Mouse (Mus musculus) neural tube, embryonic 13.5 days (tissue): ENCODE measurements around the gene Abcg4. TPM values are rescaled to one million over a fixed set of nuclear protein-coding genes. Genes with fewer than 3 reads are reported as not detected.
"Not testable (repeated sequence)": the region's sequence is repeated elsewhere in the genome, so short reads cannot be mapped to it uniquely, and the experiment has no call there.

Source experiments
- ATAC-seq: fragments of 200-750 bp; cut with Nextera tagmentation; 2 replicates; pipeline ENCODE4 v1.8.0; 2017; ENCODE audit warnings: low read depth, mild to moderate bottlenecking, moderate TSS enrichment, moderate library complexity
- H3K27ac ChIP-seq: fragments of 300-500 bp; sonication (generic); replicated peaks from 2 replicates; pipeline ENCODE4 v1.5.1; 2015; ENCODE audit warnings: moderate library complexity, mild to moderate bottlenecking, inconsistent platforms
- H3K27me3 ChIP-seq: fragments of 300-500 bp; sonication (generic); 2 replicates; pipeline ENCODE4 v1.6.1; 2015; ENCODE audit warnings: mild to moderate bottlenecking, inconsistent platforms
- H3K36me3 ChIP-seq: fragments of 300-500 bp; sonication (generic); 2 replicates; pipeline ENCODE4 v1.6.1; 2015; ENCODE audit warnings: mild to moderate bottlenecking, inconsistent platforms
- H3K4me1 ChIP-seq: fragments of 300-500 bp; sonication (generic); replicated peaks from 2 replicates; pipeline ENCODE4 v1.6.1; 2015; ENCODE audit warnings: inconsistent platforms
- H3K4me2 ChIP-seq: fragments of 300-500 bp; sonication (generic); 2 replicates; pipeline ENCODE4 v1.6.1; 2015; ENCODE audit warnings: inconsistent platforms, mild to moderate bottlenecking, moderate library complexity
- H3K4me3 ChIP-seq: fragments of 300-500 bp; sonication (generic); 2 replicates; pipeline ENCODE4 v1.5.1; 2015; ENCODE audit warnings: mild to moderate bottlenecking, inconsistent platforms
- H3K9ac ChIP-seq: fragments of 300-500 bp; sonication (generic); 2 replicates; pipeline ENCODE4 v1.6.1; 2015; ENCODE audit warnings: moderate library complexity, mild to moderate bottlenecking, inconsistent platforms
- H3K9me3 ChIP-seq: fragments of 300-500 bp; sonication (generic); 2 replicates; pipeline ENCODE4 v1.6.1; 2016; ENCODE audit warnings: inconsistent platforms
- WGBS: fragments of 180-500 bp; shearing (Covaris S2); methylation state at CpG from one replicate; pipeline ENCODE4 v1.1.7; 2015; 5-methylcytosine and 5-hydroxymethylcytosine counted together
- polyA plus RNA-seq: library from polyadenylated mRNA; unstranded; fragments of >200 nt; fragmentation: Nextera tagmentation; extraction: Ambion mirVana; gene quantifications from 2 replicates; pipeline ENCODE4 v1.2.1, GENCODE M21; 2015

Abcg4 gene
- 21.1 and 22.5 TPM in 2 replicates for polyA plus RNA-seq

GRCm38 (mm10) chr9:44288076-44288958 is at the start of gene Abcg4:
Gene Abcg4, minus strand, starts transcription at chr9:44288615.
- WGBS = under 1% methylated on average over 38 of the region's 38 CpGs

DNA sequence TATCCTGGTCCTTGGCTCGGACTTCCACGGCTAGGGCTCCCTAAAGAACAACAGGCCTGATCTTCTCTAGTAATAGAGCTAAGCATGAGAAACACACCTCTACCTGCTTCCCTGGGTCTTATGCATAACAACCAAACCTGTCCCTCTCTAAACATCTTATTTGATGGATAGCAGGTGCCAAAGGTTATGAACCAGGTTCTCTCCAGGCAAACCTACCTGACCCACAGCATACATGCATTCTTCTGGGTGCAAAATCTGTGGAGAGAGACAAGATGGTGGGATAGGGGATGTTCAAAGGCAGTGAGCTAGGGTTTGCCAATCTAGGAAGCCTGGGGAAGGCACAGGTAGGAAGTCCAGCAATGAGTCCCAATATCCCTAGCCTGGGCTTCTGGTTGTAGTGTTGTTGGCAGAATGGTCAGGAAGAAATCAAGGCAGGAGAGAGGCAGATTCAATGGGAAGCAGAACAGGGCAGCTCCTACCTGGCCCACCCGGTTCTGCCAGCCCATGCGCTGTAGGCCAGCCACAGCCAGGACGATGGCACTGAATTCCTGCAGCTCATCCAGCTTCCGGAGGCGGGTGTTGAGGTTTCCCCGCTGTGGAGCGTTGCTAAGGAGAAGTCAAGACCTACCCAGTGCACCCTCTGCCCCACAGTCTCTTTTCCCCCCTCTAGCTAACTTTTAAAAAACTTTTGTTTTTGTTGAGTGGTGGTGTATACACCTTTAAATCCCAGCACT is 49.2 kb upstream of the Abcg4 start:
- Histone ChIP-seq H3K27me3 (no peaks in the 10 kb centered on the region), H3K9me3 (no peaks in the 10 kb centered on the region), H3K4me3 (peak overlapping the region; percentile 93), H3K4me2 (peak overlapping the region; percentile 72), H3K27ac (no peak overlapping the region), H3K9ac (peak overlapping the region; percentile 1; the same call in 1 of the 2 replicates), H3K4me1 (peaks cover 29% of the 10 kb centered on the region), H3K36me3 (peaks cover 45% of the 10 kb centered on the region)
- WGBS = 61% methylated on average over 9 of the region's 9 CpGs
- no peak for ATAC-seq

More at GRCm38 (mm10) chr9:44288076-44288958, at the start of gene Abcg4:
- H3K4me3 ChIP-seq = peak within 1 kb of the TSS; percentile 90
- H3K27me3 ChIP-seq = 0 out of 2 replicates have a peak, but pooled peaks cover 4% of the 10 kb centered on the region
- peaks cover 29% of the 10 kb centered on the region for H3K36me3 ChIP-seq
- H3K27ac ChIP-seq = peak within 1 kb of the TSS; percentile 84
- peak within 1 kb of the TSS; percentile 93 for H3K9ac ChIP-seq
- peak within 1 kb of the TSS; percentile 94 for H3K4me2 ChIP-seq
- ATAC-seq = peak; percentile 82
- no peaks in the 10 kb centered on the region for H3K9me3 ChIP-seq
- peaks cover 32% of the 10 kb centered on the region for H3K4me1 ChIP-seq

DNA sequence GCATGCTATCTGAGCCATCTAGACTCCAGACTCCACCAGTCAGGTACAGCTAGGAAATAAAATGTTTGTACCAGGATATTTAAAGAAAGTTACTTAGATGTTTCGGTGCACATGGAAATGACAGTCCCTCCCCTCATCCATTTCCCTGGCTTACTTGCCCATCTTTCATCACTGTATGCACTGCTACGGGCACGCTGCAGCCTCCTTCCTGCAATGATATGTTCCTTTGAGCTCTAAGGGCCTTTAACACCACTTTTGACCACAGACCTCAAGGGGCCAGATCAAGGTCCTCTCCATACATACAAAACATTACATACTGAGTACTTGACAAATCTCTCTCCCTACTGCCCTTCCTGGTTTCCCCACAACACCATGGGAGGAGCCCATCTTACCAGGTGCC is 48.5 kb upstream of the Abcg4 start:
- no peak for ATAC-seq
- WGBS = 73% methylated on average over 3 of the region's 3 CpGs
- Histone ChIP-seq H3K27ac (no peak overlapping the region), H3K27me3 (no peaks in the 10 kb centered on the region), H3K4me3 (peak overlapping the region; percentile 93), H3K36me3 (peaks cover 50% of the 10 kb centered on the region), H3K4me2 (peak overlapping the region; percentile 72), H3K9me3 (no peaks in the 10 kb centered on the region), H3K4me1 (peaks cover 27% of the 10 kb centered on the region), H3K9ac (peak overlapping the region; percentile 55)

DNA sequence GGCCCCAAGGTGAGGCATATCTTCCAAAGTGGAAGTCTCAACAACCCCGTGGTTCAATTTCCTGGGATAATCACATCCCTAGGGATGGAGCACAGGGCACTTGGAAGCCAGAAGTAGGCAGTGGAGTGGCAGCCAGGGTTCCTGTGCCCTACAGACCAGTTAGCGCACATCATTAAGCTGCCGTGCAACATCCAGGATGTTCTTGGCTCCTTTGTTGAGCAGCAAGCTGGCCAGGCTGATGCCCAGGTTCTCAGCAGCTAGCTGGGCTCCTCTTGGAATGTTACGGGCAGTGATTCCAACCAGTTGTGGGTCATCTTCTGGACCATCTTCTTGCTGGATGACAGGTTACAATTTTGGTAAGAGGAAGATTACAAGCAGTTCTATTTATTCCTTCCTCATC is 48.1 kb upstream of the Abcg4 start:
- 33% methylated on average over 4 of the region's 4 CpGs for WGBS
- not testable (repeated sequence) for H3K27ac ChIP-seq, ATAC-seq, H3K9me3 ChIP-seq, H3K27me3 ChIP-seq
- peak overlapping the region; percentile 72 for H3K4me2 ChIP-seq
- H3K36me3 ChIP-seq = peaks cover 54% of the 10 kb centered on the region
- peak overlapping the region; percentile 93 for H3K4me3 ChIP-seq
- peaks cover 27% of the 10 kb centered on the region for H3K4me1 ChIP-seq
- H3K9ac ChIP-seq = peak overlapping the region; percentile 55

DNA sequence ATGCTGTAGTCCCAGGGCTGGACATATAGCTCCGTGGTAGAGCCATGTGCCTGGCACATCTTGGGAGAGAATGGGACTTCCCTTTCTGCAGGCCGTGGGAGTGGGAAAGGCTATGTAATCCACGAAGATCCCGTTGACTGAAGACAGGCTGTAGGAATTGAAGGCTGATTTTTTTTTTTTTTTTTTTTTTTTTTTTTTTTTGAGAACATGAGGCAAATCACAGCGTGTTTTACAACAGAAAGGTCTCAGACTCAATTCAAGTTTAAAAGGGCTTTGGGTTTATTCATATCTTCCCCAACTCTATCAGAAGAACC is 47.6 kb upstream of the Abcg4 start:
- Histone ChIP-seq H3K9ac (peak overlapping the region; percentile 91), H3K36me3 (peaks cover 53% of the 10 kb centered on the region), H3K4me2 (peak overlapping the region; percentile 72), H3K4me1 (peaks cover 27% of the 10 kb centered on the region), H3K9me3 (no peaks in the 10 kb centered on the region), H3K27ac (peak overlapping the region; percentile 95), H3K27me3 (no peaks in the 10 kb centered on the region), H3K4me3 (peak overlapping the region; percentile 93)
- ATAC-seq = no peak
- WGBS = 2% methylated on average over 5 of the region's 5 CpGs

DNA sequence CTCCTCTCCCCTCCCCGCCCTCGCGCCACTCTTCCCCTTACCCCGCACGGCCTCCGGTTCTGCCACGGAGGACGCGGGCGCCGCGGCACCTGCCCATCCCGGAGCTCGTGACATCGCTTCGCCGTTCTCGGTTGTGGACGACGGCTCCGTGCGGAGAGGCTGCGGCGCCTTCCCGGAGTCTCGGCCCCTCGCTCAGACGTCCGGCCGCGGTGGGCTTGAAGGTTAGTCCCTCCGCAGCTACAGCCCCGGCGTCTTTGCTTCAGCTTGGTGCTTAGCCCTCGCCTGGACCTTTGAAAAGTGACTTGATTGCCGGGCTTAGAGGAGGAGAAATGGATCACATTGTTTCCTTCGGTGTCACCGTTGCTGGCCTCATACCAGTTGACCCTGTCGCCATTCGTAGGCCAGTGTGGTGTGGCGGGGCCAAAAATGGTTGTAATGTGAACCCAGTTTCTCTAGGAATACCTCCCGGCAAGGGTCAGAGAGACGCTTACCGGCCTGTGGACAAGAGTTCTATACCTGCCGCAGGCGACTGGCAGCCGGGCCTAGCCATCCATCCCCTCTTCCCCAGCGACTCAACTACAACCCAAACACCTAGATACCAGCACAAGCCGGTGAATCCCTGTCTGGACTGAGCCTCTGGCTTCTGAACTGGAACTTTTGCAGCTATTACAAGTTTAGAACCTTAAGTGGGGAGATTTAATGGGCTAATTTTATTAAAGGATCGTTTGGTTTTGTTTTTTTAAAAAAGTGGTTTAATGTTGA is 47.1 kb upstream of the Abcg4 start:
- under 1% methylated on average over 50 of the region's 50 CpGs for WGBS
- Histone ChIP-seq H3K4me2 (peak overlapping the region; percentile 72), H3K4me3 (peak overlapping the region; percentile 93), H3K4me1 (peaks cover 27% of the 10 kb centered on the region), H3K9ac (peak overlapping the region; percentile 91), H3K9me3 (no peaks in the 10 kb centered on the region), H3K36me3 (peaks cover 53% of the 10 kb centered on the region), H3K27ac (peak overlapping the region; percentile 95), H3K27me3 (no peaks in the 10 kb centered on the region)
- ATAC-seq = peak; percentile 51; the same call in 1 of the 2 replicates

GRCm38 (mm10) chr9:44334396-44335330 is 46.2 kb upstream of the Abcg4 start, which contains the start of gene H2afx:
Gene H2afx, plus strand, starts transcription at chr9:44334694.
- Histone ChIP-seq H3K36me3 (peaks cover 58% of the 10 kb centered on the region), H3K27me3 (no peaks in the 10 kb centered on the region), H3K4me1 (peaks cover 27% of the 10 kb centered on the region), H3K9ac (peak within 1 kb of the TSS; percentile 91), H3K27ac (peak within 1 kb of the TSS; percentile 95), H3K4me3 (peak within 1 kb of the TSS; percentile 93), H3K9me3 (no peaks in the 10 kb centered on the region), H3K4me2 (peak within 1 kb of the TSS; percentile 72)
- ATAC-seq = peak; percentile 97
- WGBS = under 1% methylated on average over 85 of the region's 91 CpGs

- no peaks in the 10 kb centered on the region for H3K27me3 ChIP-seq
- no peak for ATAC-seq
- H3K4me2 ChIP-seq = no peak overlapping the region
- H3K4me3 ChIP-seq = no peak overlapping the region
- H3K9me3 ChIP-seq = no peaks in the 10 kb centered on the region
- no peak overlapping the region for H3K9ac ChIP-seq
- peaks cover 30% of the 10 kb centered on the region for H3K4me1 ChIP-seq
- 94% methylated on average over 13 of the region's 13 CpGs for WGBS
- no peak overlapping the region for H3K27ac ChIP-seq
- peaks cover 63% of the 10 kb centered on the region for H3K36me3 ChIP-seq
Measured at GRCm38 (mm10) chr9:44332918-44333638, 44.7 kb upstream of the Abcg4 start.

GRCm38 (mm10) chr9:44330736-44331135 is 42.3 kb upstream of the Abcg4 start:
- peaks cover 56% of the 10 kb centered on the region for H3K36me3 ChIP-seq
- H3K27me3 ChIP-seq = no peaks in the 10 kb centered on the region
- H3K27ac ChIP-seq = no peak overlapping the region
- no peaks in the 10 kb centered on the region for H3K9me3 ChIP-seq
- H3K4me3 ChIP-seq = no peak overlapping the region
- H3K4me2 ChIP-seq = no peak overlapping the region
- peaks cover 18% of the 10 kb centered on the region for H3K4me1 ChIP-seq
- no peak for ATAC-seq
- no peak overlapping the region for H3K9ac ChIP-seq
- WGBS = 93% methylated on average over 6 of the region's 6 CpGs

- H3K27ac ChIP-seq = no peak overlapping the region
- H3K4me3 ChIP-seq = peak overlapping the region; percentile 79
- 88% methylated on average over 5 of the region's 5 CpGs for whole genome bisulfite sequencing
- peaks cover 18% of the 10 kb centered on the region for H3K4me1 ChIP-seq
- no peak for ATAC-seq
- peak overlapping the region; percentile 86 for H3K9ac ChIP-seq
- H3K27me3 ChIP-seq = no peaks in the 10 kb centered on the region
- H3K9me3 ChIP-seq = no peaks in the 10 kb centered on the region
- H3K4me2 ChIP-seq = peak overlapping the region; percentile 66
- H3K36me3 ChIP-seq = peaks cover 46% of the 10 kb centered on the region
Measured at GRCm38 (mm10) chr9:44327926-44328325, 39.5 kb upstream of the Abcg4 start.
